Mouse (Mus musculus) kidney, adult 2 months (tissue): ENCODE measurements at regions not wholly inside any gene's neighbourhood (a gene's known extent, or its start where the extent isn't known, plus 50 kb on each side); places are given as distances from the start of the nearest gene placed in this dataset.

Experiments
- DNase-seq: peaks from one replicate; pipeline ENCODE4 v3.0.0; 2021
- H3K27ac ChIP-seq: fragments of 200-500 bp; 2 replicates; pipeline ENCODE4 v1.5.1; 2012; ENCODE audit warnings: low read depth, low read length, control low read depth, inconsistent platforms; ENCODE audit not compliant: insufficient read depth
- H3K27me3 ChIP-seq: fragments of 200-500 bp; replicated peaks from 2 replicates; pipeline ENCODE4 v1.6.1; 2012; ENCODE audit warnings: mild to moderate bottlenecking, moderate library complexity, low read length, inconsistent platforms; ENCODE audit not compliant: control insufficient read depth, insufficient read depth
- H3K36me3 ChIP-seq: fragments of 200-500 bp; 2 replicates; pipeline ENCODE4 v1.6.1; 2012; ENCODE audit warnings: mild to moderate bottlenecking, moderate library complexity, low read length, inconsistent platforms; ENCODE audit not compliant: control insufficient read depth, insufficient read depth
- H3K4me1 ChIP-seq: fragments of 200-500 bp; 2 replicates; pipeline ENCODE4 v1.6.1; 2011; ENCODE audit warnings: low read length; ENCODE audit not compliant: control insufficient read depth, insufficient read depth
- H3K4me3 ChIP-seq: fragments of 200-500 bp; 2 replicates; pipeline ENCODE4 v1.5.1; 2011; ENCODE audit warnings: mild to moderate bottlenecking, low read depth, low read length, control low read depth; ENCODE audit not compliant: insufficient read depth
- CTCF ChIP-seq: fragments of 200-500 bp; conservative IDR thresholded peaks from 2 replicates; pipeline ENCODE4 v1.5.1; 2011; ENCODE audit warnings: low read depth, mild to moderate bottlenecking, control low read depth, low read length, moderate library complexity, mixed read lengths; ENCODE audit not compliant: insufficient read depth, insufficient read length
- POLR2A ChIP-seq: fragments of 200-500 bp; IDR thresholded peaks from one replicate; pipeline ENCODE4 v1.6.1; 2011; ENCODE audit warnings: low read depth, low read length, control low read depth
- WGBS: fragments of 180-500 bp; shearing (Covaris S2); methylation state at CpG from one replicate; pipeline ENCODE4 v1.1.7; 2018; 5-methylcytosine and 5-hydroxymethylcytosine counted together

DNA sequence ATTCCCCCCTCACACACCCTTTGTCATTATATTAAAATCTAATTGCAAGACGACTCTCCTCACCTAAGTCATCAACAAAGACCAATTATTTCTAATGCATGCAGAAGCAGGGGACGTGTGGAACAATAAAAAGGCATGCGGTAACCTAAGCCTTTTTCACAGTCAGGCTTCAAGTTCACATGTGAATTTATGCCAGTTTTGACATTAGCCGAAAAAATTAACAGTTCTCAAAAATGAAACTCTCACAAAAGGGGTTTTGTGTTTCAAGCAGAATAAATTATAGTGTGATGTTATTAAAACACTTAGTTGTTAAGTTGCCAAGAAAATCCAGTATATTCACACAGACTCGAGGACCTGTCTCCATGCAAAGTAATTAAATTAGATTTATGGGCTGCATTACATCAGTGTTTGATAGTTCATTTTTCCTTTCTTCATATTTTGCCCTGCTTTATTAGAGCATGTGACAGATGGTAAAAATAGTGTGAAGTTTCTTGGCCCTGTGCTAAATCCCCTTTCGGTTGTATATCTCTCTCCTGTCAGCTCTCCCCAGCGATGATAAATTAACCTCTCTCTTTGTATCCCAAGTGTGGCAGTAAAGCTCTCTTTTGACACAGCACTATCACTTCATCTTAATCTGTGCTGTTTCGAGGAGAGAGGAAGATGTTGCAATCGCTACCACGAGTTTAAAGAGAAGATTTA, 287.5 kb upstream of the Zfp703 start:
- no peak for DNase-seq
- no peaks in the 10 kb centered on the region for H3K36me3 ChIP-seq
- WGBS: 37% methylated on average over 10 of the region's 10 CpGs
- H3K27ac ChIP-seq: no peak overlapping the region
- no peak for TF ChIP-seq CTCF
- no peak for TF ChIP-seq POLR2A
- H3K4me1 ChIP-seq: no peaks in the 10 kb centered on the region
- H3K4me3 ChIP-seq: no peak overlapping the region
- H3K27me3 ChIP-seq: no peaks in the 10 kb centered on the region

DNA sequence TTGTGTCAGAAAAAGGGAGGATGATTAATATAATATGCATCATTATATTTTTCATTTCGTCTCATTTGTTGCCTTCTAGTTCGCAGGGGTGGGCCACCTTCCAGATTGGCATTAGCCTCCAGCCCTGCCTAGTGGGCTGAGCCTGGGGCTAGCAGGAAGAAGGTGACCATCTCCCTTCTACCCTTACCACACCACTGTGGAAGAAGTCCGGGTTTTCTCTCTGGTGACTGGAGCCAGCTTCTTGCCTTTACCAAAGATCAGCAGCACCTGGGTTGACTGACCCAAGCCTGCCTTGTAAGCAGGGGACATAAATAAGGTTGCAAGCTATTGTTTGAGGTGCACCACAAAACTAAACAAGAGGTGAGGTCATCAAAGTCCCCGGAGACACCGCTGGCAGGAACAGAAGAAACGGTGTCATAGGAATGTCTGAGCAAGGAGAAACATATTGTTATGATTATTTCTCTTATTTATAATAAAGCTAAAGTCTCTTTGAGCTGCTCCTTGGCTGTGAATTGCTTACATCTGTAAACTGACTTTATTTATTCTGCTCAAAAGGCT, 286.9 kb upstream of the Zfp703 start:
- 52% methylated on average over 6 of the region's 6 CpGs for WGBS
- Histone ChIP-seq H3K27me3 (no peaks in the 10 kb centered on the region), H3K4me3 (no peak overlapping the region), H3K36me3 (no peaks in the 10 kb centered on the region), H3K4me1 (no peaks in the 10 kb centered on the region), H3K27ac (no peak overlapping the region)
- no peak for DNase-seq
- TF ChIP-seq CTCF: no peak
- TF ChIP-seq POLR2A: no peak

DNA sequence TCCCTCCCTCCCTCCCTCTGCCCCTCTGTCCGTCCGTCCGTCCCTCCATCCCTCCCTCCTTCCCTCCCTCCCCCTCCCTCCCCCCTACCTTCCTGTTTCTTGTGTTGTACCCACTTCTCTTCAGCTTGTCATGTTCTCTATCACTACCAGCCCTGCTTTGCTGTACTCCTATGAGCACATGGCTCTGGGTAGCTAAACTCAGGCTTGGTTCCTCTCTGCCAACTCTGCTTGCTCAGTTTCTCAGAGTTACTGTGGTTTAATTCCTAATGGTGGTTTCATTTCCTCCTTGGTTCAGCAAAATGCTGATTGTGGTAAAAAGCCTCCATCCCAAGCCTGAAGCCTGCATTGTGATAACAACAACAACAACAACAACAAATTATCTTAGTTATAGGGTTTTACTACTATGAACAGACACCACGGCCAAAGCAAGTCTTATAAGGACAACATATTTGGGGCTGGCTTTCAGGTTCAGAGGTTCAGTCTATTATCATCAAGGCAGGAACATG, 279.5 kb upstream of the Zfp703 start:
- Histone ChIP-seq H3K27me3 (no peaks in the 10 kb centered on the region), H3K36me3 (no peaks in the 10 kb centered on the region), H3K27ac (no peak overlapping the region; the same call in 1 of the 2 replicates), H3K4me3 (no peak overlapping the region), H3K4me1 (no peaks in the 10 kb centered on the region)
- 98% methylated on average over 1 of the region's 4 CpGs for WGBS
- peak; percentile 5 for DNase-seq
- no peak for TF ChIP-seq CTCF
- TF ChIP-seq POLR2A: no peak

DNA sequence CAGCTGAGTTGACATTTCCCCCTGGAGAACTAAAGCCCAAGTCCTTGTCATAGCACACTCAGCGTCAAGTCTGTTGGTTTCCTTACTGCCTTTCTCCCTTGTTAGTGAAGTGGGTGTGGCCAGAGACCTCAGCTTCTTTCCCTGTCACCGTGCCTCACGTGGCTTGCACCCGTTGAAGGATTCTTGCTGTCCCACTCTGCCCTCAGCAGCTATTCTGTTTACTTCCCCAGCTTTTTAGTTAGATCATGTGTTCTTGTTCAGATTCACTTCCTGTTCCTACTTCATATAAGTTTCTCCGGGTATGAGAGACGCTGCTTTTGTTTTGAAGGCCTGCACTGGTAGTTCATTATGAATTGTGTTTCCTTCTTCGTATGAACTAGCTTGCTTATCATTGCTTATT, 278.5 kb upstream of the Zfp703 start:
- no peaks in the 10 kb centered on the region for H3K4me1 ChIP-seq
- H3K4me3 ChIP-seq: no peak overlapping the region
- TF ChIP-seq CTCF (no peak), POLR2A (no peak)
- H3K27me3 ChIP-seq: no peaks in the 10 kb centered on the region
- no peaks in the 10 kb centered on the region for H3K36me3 ChIP-seq
- DNase-seq: peak; percentile 38
- 46% methylated on average over 7 of the region's 7 CpGs for WGBS
- H3K27ac ChIP-seq: no peak overlapping the region

DNA sequence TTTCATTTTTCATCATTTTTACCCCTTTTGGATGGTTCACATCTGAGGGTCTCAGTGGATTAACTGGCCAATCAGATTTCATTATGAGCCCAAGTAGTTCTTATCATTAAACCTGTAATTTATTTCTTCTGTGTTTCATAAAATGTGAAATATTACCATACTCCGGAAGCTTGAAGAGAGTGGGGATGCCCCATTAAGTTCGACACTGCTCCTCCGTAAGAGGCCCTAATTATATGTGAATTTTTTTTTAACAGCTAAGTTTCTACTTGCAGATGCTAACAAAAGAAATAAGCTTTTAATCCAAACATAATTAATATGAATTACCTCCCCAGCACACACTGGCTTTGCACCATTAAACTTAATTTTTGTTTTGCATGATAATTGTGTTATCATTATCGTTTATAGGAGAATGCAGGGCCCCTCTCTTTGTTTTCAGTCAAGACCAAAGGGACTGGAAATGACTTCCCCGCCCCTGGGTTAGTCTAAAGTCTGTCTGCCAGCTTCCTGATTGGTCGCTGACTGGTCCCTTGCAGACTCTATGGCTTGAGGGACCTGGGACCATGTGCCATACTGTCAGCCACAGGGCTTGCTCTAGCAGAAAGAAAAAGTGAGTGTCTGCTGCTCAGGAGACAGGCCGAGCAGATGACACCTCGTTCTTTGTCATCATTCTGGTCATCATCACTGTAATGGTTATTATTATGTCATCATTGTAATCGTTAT, 270.9 kb upstream of the Zfp703 start:
- WGBS: 42% methylated on average over 9 of the region's 9 CpGs
- no peaks in the 10 kb centered on the region for H3K27me3 ChIP-seq

DNA sequence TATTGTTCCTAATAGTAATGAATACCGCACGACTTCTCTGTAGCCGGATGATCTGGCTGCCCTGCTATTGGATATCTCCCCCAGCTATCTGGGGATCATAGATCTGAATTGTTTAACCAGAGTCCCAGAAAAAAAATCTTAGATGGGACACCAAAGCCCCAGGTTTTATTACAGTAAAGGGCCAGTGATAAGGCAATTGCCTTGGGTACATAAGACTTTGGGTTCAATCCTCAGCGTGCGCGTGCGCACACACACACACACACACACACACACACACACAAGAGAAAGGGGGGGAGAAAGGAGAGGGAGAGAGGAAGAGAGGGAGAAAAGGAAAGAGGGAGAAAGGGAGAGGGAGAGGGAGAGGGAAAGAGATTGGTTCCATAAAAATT, 270.4 kb upstream of the Zfp703 start:
- H3K4me1 ChIP-seq: no peaks in the 10 kb centered on the region
- H3K36me3 ChIP-seq: no peaks in the 10 kb centered on the region
- H3K27me3 ChIP-seq: no peaks in the 10 kb centered on the region
- H3K27ac ChIP-seq: no peak overlapping the region
- DNase-seq: no peak
- no peak overlapping the region for H3K4me3 ChIP-seq
- no peak for TF ChIP-seq POLR2A
- TF ChIP-seq CTCF: no peak
- WGBS: 91% methylated on average over 7 of the region's 7 CpGs

More for the DNA sequence above, 270.9 kb upstream of the Zfp703 start:
- Histone ChIP-seq H3K27ac (no peak overlapping the region), H3K4me1 (no peaks in the 10 kb centered on the region), H3K4me3 (no peak overlapping the region), H3K36me3 (no peaks in the 10 kb centered on the region)
- TF ChIP-seq CTCF (no peak), POLR2A (no peak)
- DNase-seq: no peak

DNA sequence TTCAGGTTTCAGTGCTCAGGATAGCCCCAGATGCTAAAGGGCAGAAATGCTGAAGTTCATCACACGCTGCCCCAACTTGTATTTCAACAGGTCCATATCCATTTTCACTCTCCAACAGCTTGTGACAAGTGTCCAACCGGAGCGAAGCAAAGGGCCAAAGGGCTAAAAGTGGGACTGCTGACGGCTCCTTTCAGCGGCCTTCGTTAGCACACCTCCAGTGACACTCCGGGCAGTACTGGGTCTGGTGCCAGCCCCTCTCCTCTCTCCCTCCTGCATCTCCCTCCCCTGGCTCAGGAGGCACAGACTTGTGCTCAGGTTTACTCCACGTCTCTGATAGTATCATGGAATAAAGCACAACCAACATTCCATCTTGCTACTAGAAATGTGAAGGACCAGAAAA, 263.3 kb upstream of the Zfp703 start:
- Histone ChIP-seq H3K4me1 (no peaks in the 10 kb centered on the region), H3K36me3 (no peaks in the 10 kb centered on the region), H3K27me3 (no peaks in the 10 kb centered on the region), H3K4me3 (no peak overlapping the region), H3K27ac (no peak overlapping the region)
- WGBS: 59% methylated on average over 8 of the region's 8 CpGs
- TF ChIP-seq CTCF (no peak), POLR2A (no peak)
- DNase-seq: no peak
